Mouse (Mus musculus): Measurements from ENCODE around the gene Amotl2.

The Amotl2 gene

GRCm38 (mm10) chr9:102719936-102720566 is 3.6 kb downstream of the Amotl2 start:
- no peak for DNase-seq

DNA sequence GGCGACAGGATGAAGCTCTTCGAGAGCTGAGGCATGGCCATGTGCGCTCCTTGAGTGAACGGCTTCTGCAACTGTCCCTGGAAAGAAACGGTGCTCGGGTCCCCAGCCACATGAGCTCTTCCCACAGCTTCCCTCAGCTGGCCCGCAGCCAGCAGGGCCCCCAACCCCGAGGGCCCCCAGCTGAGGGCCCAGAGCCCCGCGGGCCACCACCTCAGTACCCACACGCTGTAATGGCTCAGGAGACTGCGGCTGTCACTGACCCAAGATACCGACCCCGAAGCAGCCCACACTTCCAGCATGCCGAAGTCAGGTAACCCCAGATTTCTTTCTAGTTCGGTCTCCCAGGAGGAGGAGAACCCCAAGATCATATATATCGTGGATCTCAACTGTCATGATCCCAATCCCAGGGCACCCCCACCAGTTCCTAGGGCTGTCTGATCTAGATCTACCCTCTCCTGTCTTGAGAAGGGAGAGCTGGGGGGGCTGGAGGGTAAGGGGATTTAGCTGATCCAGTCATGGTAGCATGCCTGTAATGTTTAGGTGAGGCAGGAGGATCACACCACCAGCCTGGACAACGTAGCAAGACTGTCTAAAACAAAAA is 4.2 kb downstream of the Amotl2 start:
- DNase-seq = no peak

DNA sequence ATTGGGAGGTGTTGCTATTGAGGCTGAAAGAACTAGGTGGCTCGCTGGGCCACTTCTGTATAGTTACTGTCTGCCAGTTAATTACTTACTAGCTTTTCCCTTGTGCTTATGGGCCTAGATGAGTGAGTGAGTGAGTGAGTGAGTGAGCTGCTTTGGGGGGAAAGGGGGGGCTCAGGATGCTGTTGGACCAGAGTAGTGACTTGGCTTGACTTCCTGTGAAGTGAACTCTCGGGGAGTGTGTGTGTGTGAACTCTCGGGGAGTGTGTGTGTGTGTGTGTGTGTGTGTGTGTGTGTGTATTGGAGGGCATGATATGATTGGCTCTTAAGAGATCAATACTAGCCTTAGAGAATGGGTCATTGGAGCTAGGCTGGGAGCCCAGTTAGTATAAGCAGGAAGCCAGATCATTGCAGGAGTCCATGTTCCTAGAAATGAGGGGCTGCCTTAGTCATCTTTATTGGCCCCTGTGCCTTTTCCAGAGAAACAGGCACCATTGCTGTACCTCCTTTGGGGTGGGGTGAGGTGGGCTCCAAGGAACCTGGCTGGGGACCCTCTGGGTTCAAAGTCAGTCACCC is 5.0 kb downstream of the Amotl2 start:
- DNase-seq = no peak

- no peak for DNase-seq
Observed at GRCm38 (mm10) chr9:102722071-102722561, 5.6 kb downstream of the Amotl2 start.

DNA sequence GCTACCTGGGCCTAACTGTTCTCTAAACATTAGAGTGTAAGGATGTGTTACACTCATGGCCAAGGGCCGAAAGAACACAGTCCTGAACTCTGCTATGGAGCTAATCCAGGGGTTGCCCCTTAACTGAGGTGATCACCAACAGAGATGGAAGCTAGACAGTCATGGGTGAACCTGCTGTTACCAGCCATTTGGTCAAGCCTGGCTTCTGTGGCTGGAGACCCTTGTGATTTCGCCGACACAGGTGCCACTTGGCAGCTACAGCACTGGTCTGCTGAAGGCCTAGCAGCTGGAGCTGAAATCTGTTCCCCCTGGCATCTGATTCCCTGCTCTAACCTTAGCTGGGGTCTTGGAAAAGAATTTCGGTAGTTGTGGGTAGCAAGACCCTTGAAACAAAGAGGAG is 6.3 kb downstream of the Amotl2 start:
- DNase-seq = no peak

GRCm38 (mm10) chr9:102723241-102723709 is 6.8 kb downstream of the Amotl2 start:
- no peak for DNase-seq

DNA sequence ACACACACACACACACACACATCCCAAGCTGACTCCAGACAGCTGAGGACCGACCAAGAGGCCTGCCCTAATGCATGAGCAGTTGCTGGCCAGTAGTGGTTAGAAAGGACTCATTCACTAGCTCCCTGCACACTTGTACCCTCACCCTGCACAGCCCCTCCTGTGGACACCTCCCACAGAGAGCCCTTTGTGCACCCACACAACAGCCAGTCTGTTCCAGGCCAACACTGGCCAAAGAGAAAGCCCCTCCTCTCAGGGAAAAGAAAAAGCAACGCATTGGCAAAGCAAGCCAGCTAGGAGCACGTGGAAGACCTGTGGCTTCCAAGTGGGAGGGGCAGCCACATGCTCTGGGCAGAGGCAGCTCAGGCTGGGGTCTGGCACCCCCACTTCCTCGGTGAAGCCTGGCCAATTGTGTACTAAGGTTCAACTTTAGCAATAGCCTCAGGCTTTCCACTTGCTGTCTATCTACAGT is 7.6 kb downstream of the Amotl2 start:
- peak; percentile 53 to 55 for DNase-seq

DNA sequence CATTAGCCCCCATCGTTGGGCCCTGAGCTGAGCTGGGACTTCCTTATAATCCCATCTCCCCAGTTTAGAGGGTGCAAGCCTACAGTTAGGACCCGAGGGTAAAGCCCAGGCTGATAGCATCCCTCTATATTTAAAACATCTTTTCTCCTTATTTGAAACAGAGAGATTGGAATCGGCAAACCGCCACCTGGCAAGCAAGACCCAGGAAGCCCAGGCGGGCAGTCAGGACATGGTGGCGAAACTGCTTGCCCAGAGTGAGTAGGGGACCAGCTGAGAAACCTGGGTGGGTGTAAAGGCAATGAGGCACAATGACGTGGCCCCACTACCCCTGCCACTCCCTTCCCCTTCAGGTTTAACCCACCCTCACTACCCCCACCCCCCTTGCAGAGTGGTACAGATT is 8.5 kb downstream of the Amotl2 start:
- no peak for DNase-seq

DNA sequence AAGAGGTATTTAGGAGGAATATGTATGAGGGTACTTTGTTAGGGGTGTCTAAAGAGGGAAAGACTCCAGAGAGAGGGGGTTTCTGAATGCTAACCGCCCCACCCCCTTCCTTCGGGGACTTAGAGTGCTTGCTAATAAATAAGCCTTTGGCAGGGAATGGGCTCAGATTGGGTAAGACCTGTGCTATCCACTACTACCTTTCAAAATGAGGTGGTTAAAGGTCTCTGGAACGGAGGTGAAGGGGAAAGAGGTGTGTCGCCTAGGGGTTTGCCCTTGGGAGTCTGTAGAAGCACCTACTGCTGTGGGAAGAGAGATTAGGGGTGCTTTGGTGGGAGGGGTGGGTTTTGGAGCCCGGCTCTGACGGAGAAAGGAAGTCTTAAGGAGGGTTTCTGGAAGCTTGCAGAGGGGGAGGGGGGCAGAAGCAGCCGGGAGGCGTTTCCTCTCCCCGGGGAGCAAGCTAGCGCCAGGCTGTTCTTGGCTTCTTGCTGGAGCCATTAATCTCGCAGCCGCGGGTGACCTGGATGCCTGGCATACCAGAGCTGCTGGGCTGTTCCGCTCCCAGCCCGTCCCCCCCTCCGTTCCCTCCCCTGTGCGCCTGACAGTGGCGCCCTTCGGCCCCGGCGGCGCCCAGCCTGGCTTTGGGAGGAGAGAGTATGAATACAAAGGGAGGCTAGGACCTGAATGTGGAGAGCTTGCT is 9.6 kb downstream of the Amotl2 start:
- peak; percentile 61 to 66 for DNase-seq

GRCm38 (mm10) chr9:102726811-102727210 is 10.3 kb downstream of the Amotl2 start:
- DNase-seq = no peak

GRCm38 (mm10) chr9:102727662-102728468 is 11.4 kb downstream of the Amotl2 start:
- no peak for DNase-seq

GRCm38 (mm10) chr9:102728469-102728747 is 11.9 kb downstream of the Amotl2 start:
- no peak for DNase-seq

- DNase-seq = no peak
Observed at GRCm38 (mm10) chr9:102729093-102729845, 12.8 kb downstream of the Amotl2 start.

DNA sequence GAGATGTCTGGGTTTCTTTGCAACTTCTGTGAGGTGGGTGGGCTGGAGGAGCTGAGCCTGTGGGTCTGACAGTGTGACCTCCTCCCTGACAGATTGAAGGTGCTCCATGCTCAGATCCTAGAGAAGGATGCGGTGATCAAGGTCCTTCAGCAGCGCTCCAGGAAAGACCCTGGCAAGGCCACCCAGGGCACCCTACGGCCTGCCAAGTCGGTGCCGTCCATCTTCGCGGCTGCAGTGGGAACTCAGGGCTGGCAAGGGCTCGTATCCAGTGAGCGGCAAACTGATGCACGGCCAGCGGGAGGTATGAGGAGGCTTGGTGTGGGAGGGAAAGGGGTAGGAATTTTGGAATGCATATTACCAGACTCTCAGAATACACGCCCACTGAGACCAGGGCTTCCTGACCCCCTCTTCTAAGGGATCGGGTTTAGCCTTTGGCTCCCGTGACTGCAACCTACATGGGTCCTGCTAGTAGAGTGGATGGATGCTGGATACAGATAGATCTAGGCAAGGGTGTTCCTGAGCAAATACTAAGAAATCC is 13.5 kb downstream of the Amotl2 start:
- no peak for DNase-seq

GRCm38 (mm10) chr9:102731044-102731471 is 14.6 kb downstream of the Amotl2 start:
- no peak for DNase-seq

DNA sequence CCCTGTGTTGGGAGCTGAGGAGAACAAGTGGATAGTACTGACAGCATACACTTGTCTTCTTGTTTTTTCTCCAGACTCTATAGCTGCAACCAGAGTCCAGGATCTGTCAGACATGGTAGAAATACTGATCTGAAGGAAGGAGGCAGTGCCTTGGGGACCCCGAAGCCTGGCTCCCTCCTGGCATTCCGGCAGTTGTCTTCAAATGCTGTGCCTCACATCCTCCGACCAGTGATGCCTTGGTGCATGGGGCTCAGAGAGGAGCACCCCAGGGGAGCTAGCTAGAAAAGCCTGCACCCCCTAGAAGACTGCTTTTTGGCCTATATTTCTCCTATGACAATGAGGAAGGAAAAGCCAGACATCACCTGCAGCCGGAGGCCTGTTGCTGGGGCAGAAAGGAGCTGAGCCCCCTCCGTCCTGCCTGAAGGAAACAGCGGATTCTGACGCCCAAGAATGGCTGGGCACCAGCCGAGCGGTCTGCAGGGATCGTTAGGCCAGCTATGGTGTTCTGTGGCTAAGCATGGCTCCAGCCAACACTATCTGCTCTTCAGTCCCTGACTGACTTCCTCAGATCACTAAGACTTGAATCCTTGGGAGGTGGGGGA is 15.2 kb downstream of the Amotl2 start:
- DNase-seq = no peak

GRCm38 (mm10) chr9:102732326-102732865 is 15.9 kb downstream of the Amotl2 start:
- DNase-seq = no peak

DNA sequence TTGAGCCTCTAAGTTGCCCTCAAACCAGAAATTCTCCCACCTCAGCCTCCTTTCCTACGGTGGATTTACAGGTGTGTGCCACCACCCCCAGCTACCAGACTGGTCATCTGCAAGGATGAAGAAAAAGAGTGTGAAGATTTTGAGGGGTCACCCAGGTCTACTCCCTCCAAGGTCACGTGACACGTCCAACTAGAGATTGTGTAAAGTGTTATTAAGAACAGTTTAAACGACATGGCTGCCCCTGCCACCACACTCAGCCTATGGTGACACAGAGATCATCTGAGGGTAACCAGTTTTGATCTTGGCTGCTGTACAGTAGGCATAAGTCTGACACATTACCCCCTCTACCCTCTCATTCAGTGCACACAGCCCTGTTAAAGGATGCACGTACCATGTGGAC is 17.0 kb downstream of the Amotl2 start:
- no peak for DNase-seq

GRCm38 (mm10) chr9:102733999-102734738 is 17.7 kb downstream of the Amotl2 start:
- no peak for DNase-seq

DNA sequence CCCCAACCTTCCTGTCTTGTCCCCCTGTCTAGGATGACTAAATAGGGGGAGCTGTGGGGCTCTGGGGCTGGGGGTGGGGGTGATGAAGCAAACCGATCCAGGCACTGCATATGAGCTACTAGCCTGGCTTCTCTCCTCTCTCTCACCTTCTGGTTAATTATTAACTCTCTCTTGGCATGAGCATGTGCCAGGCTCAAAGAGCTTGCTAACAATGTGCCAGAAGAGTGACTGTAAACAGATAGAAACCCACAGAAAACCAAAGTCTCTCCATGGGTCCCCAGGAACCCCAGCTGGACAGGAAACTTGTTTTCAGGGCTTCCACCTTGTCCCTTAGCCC is 18.2 kb downstream of the Amotl2 start:
- DNase-seq = no peak
